Mouse (Mus musculus) forebrain, embryonic 12.5 days (tissue): ENCODE results near the gene Efcab2. TPM values are rescaled to one million over a fixed set of nuclear protein-coding genes. Genes with fewer than 3 reads are reported as not detected.

Experiments
- ATAC-seq: fragments of 200-750 bp; cut with Nextera tagmentation; 2 replicates; pipeline ENCODE4 v1.8.0; 2017; ENCODE audit warnings: moderate TSS enrichment; ENCODE audit not compliant: low FRiP score
- H3K27ac ChIP-seq: fragments of 300-500 bp; sonication (generic); 2 replicates; pipeline ENCODE4 v1.5.1; 2016; ENCODE audit warnings: mild to moderate bottlenecking
- H3K27me3 ChIP-seq: fragments of 300-500 bp; sonication (generic); 2 replicates; pipeline ENCODE4 v1.6.1; 2016; ENCODE audit warnings: mild to moderate bottlenecking
- H3K36me3 ChIP-seq: fragments of 300-500 bp; sonication (generic); replicated peaks from 2 replicates; pipeline ENCODE4 v1.6.1; 2016; ENCODE audit warnings: mild to moderate bottlenecking
- H3K4me1 ChIP-seq: fragments of 300-500 bp; sonication (generic); 2 replicates; pipeline ENCODE4 v1.6.1; 2016
- H3K4me2 ChIP-seq: fragments of 300-500 bp; sonication (generic); 2 replicates; pipeline ENCODE4 v1.6.1; 2016; ENCODE audit warnings: mild to moderate bottlenecking, moderate library complexity
- H3K4me3 ChIP-seq: fragments of 300-500 bp; sonication (generic); replicated peaks from 2 replicates; pipeline ENCODE4 v1.5.1; 2016; ENCODE audit warnings: mild to moderate bottlenecking
- H3K9ac ChIP-seq: fragments of 300-500 bp; sonication (generic); 2 replicates; pipeline ENCODE4 v1.6.1; 2016; ENCODE audit warnings: mild to moderate bottlenecking
- H3K9me3 ChIP-seq: fragments of 300-500 bp; sonication (generic); 2 replicates; pipeline ENCODE4 v1.6.1; 2016
- WGBS: fragments of 180-500 bp; shearing (Covaris S2); methylation state at CpG from one replicate; pipeline ENCODE4 v1.1.7; 2016; 5-methylcytosine and 5-hydroxymethylcytosine counted together
- polyA plus RNA-seq: library from polyadenylated mRNA; unstranded; fragments of >200 nt; fragmentation: Nextera tagmentation; extraction: Ambion mirVana; gene quantifications from 2 replicates; pipeline ENCODE4 v1.2.1, GENCODE M21; 2016

The Efcab2 gene
- polyA plus RNA-seq, 1 experiment from 2014 or later = 9.6 TPM

GRCm38 (mm10) chr1:178449933-178450332 is 44.0 kb downstream of the Efcab2 start:
- Histone ChIP-seq H3K27ac (no peak overlapping the region), H3K4me1 (no peaks in the 10 kb centered on the region), H3K27me3 (no peaks in the 10 kb centered on the region), H3K9me3 (no peaks in the 10 kb centered on the region), H3K9ac (no peak overlapping the region), H3K36me3 (no peaks in the 10 kb centered on the region), H3K4me3 (no peak overlapping the region), H3K4me2 (no peak overlapping the region)
- WGBS = 86% methylated on average over 2 of the region's 2 CpGs
- no peak; the same call in 1 of the 2 replicates for ATAC-seq

DNA sequence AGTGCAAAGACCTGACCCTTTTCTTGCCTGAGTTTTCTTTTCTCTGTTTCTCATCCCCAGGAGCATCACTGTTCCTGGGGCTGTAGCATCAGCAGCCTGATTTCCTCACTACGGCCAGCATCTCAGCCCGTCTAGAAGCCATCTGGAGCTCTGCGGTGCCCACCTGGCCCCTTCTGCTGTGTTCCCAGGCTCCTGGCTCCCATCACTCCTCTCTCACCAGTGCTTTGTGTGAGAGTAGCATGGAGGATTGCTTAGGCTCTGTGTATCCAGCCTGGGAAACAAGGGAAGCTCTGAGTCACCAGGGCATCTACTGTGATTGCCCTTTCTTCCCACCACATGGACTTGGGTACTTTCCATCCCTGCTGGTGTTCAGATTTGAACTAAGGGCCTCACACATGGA is 48.2 kb downstream of the Efcab2 start:
- Histone ChIP-seq H3K36me3 (no peaks in the 10 kb centered on the region), H3K4me3 (no peak overlapping the region), H3K9ac (no peak overlapping the region), H3K4me2 (no peak overlapping the region), H3K4me1 (no peaks in the 10 kb centered on the region), H3K27ac (no peak overlapping the region), H3K9me3 (no peaks in the 10 kb centered on the region), H3K27me3 (no peaks in the 10 kb centered on the region)
- 92% methylated on average over 3 of the region's 3 CpGs for WGBS
- ATAC-seq = no peak

DNA sequence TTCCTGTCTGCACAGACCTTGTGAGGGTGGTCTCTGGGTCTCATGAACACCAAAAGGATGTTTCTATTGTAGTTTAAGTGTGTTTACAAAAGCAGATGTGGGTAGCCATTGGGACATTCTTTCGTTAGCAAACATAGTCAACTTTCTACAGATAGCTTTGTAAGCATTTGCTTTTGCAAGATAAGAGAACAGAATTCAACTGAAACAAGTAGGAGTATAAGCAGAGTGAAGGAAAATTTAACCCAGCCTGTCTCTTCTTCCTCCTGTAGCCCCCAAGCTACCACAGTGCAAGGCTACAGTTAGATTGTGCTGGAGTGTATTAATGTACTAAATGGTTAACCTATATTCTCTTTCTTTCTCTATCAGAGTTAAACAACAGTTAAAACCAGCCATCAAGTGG is 49.2 kb downstream of the Efcab2 start:
- Histone ChIP-seq H3K27me3 (no peaks in the 10 kb centered on the region), H3K4me1 (no peaks in the 10 kb centered on the region), H3K9me3 (no peaks in the 10 kb centered on the region), H3K4me3 (no peak overlapping the region), H3K4me2 (no peak overlapping the region), H3K36me3 (no peaks in the 10 kb centered on the region), H3K27ac (no peak overlapping the region), H3K9ac (no peak overlapping the region)
- WGBS = 89% methylated on average over 1 of the region's 1 CpGs
- ATAC-seq = no peak

DNA sequence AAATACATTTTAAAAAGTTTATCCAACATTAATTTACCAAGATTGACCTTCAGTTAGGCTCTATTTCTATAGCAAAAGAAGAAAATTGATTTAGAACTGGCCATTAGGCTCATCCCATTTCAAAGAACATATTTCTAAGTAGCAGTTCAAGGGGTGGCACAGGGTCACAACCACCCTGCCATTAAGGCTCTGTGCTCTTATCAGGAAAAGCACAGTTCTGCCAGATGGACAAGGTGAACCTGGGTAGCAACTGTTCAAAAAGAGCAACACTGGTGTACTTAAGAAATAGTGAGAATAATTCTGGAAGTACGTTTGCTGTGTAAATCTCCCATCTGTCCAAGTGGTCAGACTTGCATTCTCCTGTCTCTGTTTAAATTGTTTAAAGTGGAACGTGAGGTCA is 52.1 kb downstream of the Efcab2 start:
- H3K27ac ChIP-seq = no peak overlapping the region
- no peak for ATAC-seq
- H3K4me2 ChIP-seq = no peak overlapping the region
- no peak overlapping the region for H3K4me3 ChIP-seq
- no peaks in the 10 kb centered on the region for H3K4me1 ChIP-seq
- WGBS = 84% methylated on average over 2 of the region's 2 CpGs
- H3K27me3 ChIP-seq = no peaks in the 10 kb centered on the region
- no peak overlapping the region for H3K9ac ChIP-seq
- no peaks in the 10 kb centered on the region for H3K9me3 ChIP-seq
- H3K36me3 ChIP-seq = no peaks in the 10 kb centered on the region

DNA sequence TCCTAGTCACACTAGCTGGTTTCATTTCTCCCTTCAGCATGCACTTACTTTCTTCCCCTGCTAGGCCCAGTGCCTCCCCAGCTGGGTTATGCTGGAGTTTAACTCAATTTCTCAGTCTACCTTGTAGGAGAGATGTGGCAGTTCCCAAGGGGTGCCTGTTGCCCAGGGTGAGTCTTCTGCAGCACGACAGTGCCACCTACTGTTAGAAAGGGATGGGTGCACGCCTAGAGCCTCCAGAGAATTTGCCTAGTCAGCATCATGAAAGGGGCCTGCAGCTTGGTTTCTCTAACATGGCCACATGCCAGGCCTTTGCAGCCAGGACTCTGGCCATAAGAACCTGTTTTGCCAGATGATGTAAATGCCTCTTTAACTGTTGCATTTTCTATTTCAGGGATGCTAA is 57.8 kb downstream of the Efcab2 start:
- H3K4me1 ChIP-seq = 0 out of 2 replicates have a peak, but pooled peaks cover 3% of the 10 kb centered on the region
- no peak overlapping the region for H3K4me2 ChIP-seq
- WGBS = 0% methylated on average over 2 of the region's 2 CpGs
- no peak overlapping the region for H3K27ac ChIP-seq
- peak; percentile 93 for ATAC-seq
- no peaks in the 10 kb centered on the region for H3K36me3 ChIP-seq
- H3K27me3 ChIP-seq = no peaks in the 10 kb centered on the region
- no peak overlapping the region for H3K4me3 ChIP-seq
- no peak overlapping the region for H3K9ac ChIP-seq
- no peaks in the 10 kb centered on the region for H3K9me3 ChIP-seq

DNA sequence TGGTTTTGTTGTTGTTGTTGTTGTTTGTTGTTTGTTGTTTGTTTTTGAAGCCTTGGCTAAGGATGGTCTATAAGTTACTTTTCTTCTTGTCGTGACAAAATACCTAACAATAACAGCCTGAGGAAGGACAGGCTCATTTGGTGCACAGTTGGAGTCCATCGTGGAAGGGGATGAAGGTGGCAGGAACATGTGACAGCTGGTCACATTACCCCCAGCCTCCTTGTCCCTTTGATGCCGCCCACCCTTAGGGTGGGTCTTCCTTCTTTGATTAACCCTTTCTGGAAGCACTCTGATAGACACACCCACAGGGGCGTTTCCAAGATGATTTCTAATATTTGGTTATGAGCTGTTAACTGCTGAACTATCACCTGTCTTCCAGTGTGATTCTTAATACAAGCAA is 58.3 kb downstream of the Efcab2 start:
- H3K27me3 ChIP-seq = no peaks in the 10 kb centered on the region
- H3K9me3 ChIP-seq = no peaks in the 10 kb centered on the region
- no peak overlapping the region for H3K9ac ChIP-seq
- 0 out of 2 replicates have a peak, but pooled peaks have one; percentile 3 for ATAC-seq
- H3K36me3 ChIP-seq = no peaks in the 10 kb centered on the region
- no peak overlapping the region for H3K27ac ChIP-seq
- H3K4me1 ChIP-seq = 0 out of 2 replicates have a peak, but pooled peaks cover 3% of the 10 kb centered on the region
- 48% methylated on average over 4 of the region's 4 CpGs for WGBS
- no peak overlapping the region for H3K4me2 ChIP-seq
- no peak overlapping the region for H3K4me3 ChIP-seq

- Histone ChIP-seq H3K27me3 (no peaks in the 10 kb centered on the region), H3K9me3 (no peaks in the 10 kb centered on the region), H3K4me2 (no peak overlapping the region), H3K27ac (no peak overlapping the region), H3K36me3 (no peaks in the 10 kb centered on the region), H3K9ac (no peak overlapping the region), H3K4me3 (no peak overlapping the region), H3K4me1 (0 out of 2 replicates have a peak, but pooled peaks cover 3% of the 10 kb centered on the region)
- ATAC-seq = no peak
- 77% methylated on average over 6 of the region's 6 CpGs for WGBS
Observed at GRCm38 (mm10) chr1:178467594-178467993, 61.7 kb downstream of the Efcab2 start.

- WGBS = 14% methylated on average over 2 of the region's 2 CpGs
- H3K9ac ChIP-seq = no peak overlapping the region
- 0 out of 2 replicates have a peak, but pooled peaks cover 3% of the 10 kb centered on the region for H3K4me1 ChIP-seq
- no peak overlapping the region for H3K4me3 ChIP-seq
- no peak for ATAC-seq
- H3K4me2 ChIP-seq = no peak overlapping the region
- H3K27ac ChIP-seq = no peak overlapping the region
- H3K27me3 ChIP-seq = no peaks in the 10 kb centered on the region
- no peaks in the 10 kb centered on the region for H3K9me3 ChIP-seq
- no peaks in the 10 kb centered on the region for H3K36me3 ChIP-seq
Observed at GRCm38 (mm10) chr1:178468280-178468679, 62.4 kb downstream of the Efcab2 start.

DNA sequence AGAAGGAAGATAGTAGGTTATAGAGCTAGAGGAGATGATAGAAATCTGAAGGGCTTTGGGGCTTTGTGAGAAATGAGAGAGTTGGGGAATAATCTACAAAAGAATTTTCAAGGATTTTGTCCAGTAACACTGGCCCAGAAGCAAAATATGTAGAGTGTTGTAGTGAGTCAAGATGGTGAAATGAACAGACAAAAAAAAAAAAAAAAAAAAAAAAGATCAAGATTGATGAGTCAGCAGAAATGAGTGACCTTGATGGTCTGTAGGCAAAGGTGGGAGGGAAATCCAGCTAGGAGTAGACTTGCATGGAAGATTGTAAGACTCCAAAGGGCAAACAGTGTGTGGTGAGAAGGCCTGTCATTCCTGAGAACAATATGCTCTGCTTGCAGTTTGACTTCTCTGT is 78.0 kb downstream of the Efcab2 start:
- Histone ChIP-seq H3K4me2 (no peak overlapping the region), H3K4me1 (peaks cover 2% of the 10 kb centered on the region; the same call in 1 of the 2 replicates), H3K27me3 (no peaks in the 10 kb centered on the region), H3K9me3 (no peaks in the 10 kb centered on the region), H3K27ac (no peak overlapping the region), H3K36me3 (no peaks in the 10 kb centered on the region), H3K4me3 (no peak overlapping the region), H3K9ac (no peak overlapping the region)
- ATAC-seq = no peak

DNA sequence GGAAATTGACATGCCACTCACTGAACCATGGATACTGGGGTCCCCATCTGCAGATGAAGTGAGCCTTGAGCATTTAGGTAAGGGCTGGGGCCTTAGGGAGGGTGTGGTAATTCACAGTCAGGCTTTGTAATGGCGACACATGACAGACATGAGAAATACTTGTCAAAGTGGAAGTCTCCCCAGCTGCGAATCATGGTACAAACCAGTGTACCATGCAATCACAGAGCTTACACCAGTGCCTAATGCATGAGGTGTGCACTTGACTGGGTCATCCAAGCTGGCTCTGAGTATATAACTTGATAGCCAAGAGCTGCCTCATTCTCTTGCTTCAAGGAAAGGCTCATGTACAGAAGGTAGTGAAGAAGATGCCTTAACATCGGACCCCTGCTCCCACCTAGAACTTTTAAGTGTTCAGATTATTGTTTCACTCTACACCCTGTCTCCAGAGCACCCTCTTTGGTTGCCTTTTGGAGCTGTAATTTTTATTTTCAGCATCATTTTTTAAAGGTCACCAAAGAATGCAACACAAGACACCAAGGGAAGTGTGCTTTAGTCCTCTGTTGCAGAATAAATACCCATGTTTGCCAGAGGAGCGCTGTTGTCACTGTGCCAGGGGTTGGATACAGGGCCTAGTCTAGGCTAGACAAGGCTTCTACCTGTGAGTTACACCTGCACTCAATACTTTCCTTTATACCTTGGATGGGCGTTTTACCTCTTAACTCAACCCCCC is 79.4 kb downstream of the Efcab2 start:
- Histone ChIP-seq H3K9me3 (no peaks in the 10 kb centered on the region), H3K27ac (no peak overlapping the region), H3K36me3 (no peaks in the 10 kb centered on the region), H3K4me1 (peaks cover 7% of the 10 kb centered on the region), H3K4me3 (no peak overlapping the region), H3K4me2 (no peak overlapping the region), H3K9ac (no peak overlapping the region), H3K27me3 (no peaks in the 10 kb centered on the region)
- ATAC-seq = no peak
- WGBS = 76% methylated on average over 5 of the region's 5 CpGs

- no peaks in the 10 kb centered on the region for H3K9me3 ChIP-seq
- H3K27me3 ChIP-seq = no peaks in the 10 kb centered on the region
- H3K4me2 ChIP-seq = no peak overlapping the region
- H3K27ac ChIP-seq = no peak overlapping the region
- WGBS = 68% methylated on average over 5 of the region's 5 CpGs
- H3K36me3 ChIP-seq = no peaks in the 10 kb centered on the region
- no peak overlapping the region for H3K4me3 ChIP-seq
- H3K4me1 ChIP-seq = peaks cover 7% of the 10 kb centered on the region
- no peak for ATAC-seq
- H3K9ac ChIP-seq = no peak overlapping the region
Observed at GRCm38 (mm10) chr1:178485868-178486220, 80.0 kb downstream of the Efcab2 start.

GRCm38 (mm10) chr1:178486828-178487227 is 80.9 kb downstream of the Efcab2 start:
- Histone ChIP-seq H3K4me2 (no peak overlapping the region), H3K4me3 (no peak overlapping the region)
- 90% methylated on average over 5 of the region's 5 CpGs for WGBS

DNA sequence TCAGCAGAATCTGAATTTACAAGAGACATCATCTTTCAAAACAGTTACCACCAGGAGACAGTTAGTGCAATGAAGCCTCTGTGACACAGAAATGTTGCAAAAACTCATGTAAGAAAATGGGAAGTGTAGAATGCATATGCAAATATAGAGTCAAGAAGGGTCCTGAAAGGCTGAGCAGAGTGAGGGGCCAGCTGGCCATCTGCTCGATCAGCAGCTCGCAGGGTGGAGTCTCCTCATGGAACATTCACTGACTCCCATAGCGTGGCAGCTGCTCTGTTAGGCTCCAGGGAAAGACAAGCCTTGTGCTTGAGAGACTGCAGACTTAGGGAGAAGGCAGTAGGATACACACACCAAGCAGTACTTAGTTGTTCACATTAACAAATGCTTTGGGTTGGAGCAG is 83.2 kb downstream of the Efcab2 start:
- Histone ChIP-seq H3K4me3 (no peak overlapping the region), H3K27me3 (no peaks in the 10 kb centered on the region), H3K4me2 (no peak overlapping the region), H3K9me3 (no peaks in the 10 kb centered on the region), H3K27ac (no peak overlapping the region), H3K9ac (no peak overlapping the region), H3K36me3 (no peaks in the 10 kb centered on the region), H3K4me1 (peaks cover 7% of the 10 kb centered on the region)
- WGBS = 38% methylated on average over 3 of the region's 3 CpGs
- ATAC-seq = no peak

More at GRCm38 (mm10) chr1:178486828-178487227, 80.9 kb downstream of the Efcab2 start:
- Histone ChIP-seq H3K36me3 (no peaks in the 10 kb centered on the region), H3K9ac (no peak overlapping the region), H3K4me1 (peaks cover 7% of the 10 kb centered on the region), H3K27me3 (no peaks in the 10 kb centered on the region), H3K9me3 (no peaks in the 10 kb centered on the region), H3K27ac (no peak overlapping the region)
- no peak for ATAC-seq
